Mouse (Mus musculus) left cerebral cortex, adult 2 months (tissue): ENCODE measurements around the gene Trabd. TPM values are rescaled to one million over a fixed set of nuclear protein-coding genes. Genes with fewer than 3 reads are reported as not detected.

Experiments used
- DNase-seq, 2 experiments: peaks; one replicate each; pipeline ENCODE4 v3.0.0; 2021 to 2022; ENCODE audit warnings: low spot score in 2 of 2, mixed read lengths in 1 of 2; ENCODE audit errors: extremely low spot score in 1 of 2
- H3K27ac ChIP-seq: fragments of 200-600 bp; 2 replicates; pipeline ENCODE4 v1.8.1; 2022
- H3K4me3 ChIP-seq: fragments of 200-600 bp; 2 replicates; pipeline ENCODE4 v1.8.1; 2022
- CTCF ChIP-seq: fragments of 200-600 bp; IDR thresholded peaks from 2 replicates; pipeline ENCODE4 v1.8.1; 2022; ENCODE audit warnings: antibody characterized with exemption, mild to moderate bottlenecking, moderate library complexity
- intact Hi-C: fragments of 180-260 bp; cut with DNase I; formaldehyde crosslinking; loops from one replicate; pipeline ENCODE4 v1.15.1; 2025
- total RNA-seq, 2 experiments: library from RNA; stranded (reverse); gene quantifications; 2 replicates each; pipeline ENCODE4 v1.2.3; 2021

Trabd gene
- total RNA-seq, 2 experiments from 2014 or later = 17.5 to 20.5 TPM

GRCm38 (mm10) chr15:89106976-89107375 is 32.1 kb downstream of the Trabd start:
- Histone ChIP-seq H3K27ac (peak overlapping the region; percentile 34; the same call in 1 of the 2 replicates), H3K4me3 (no peak overlapping the region)
- no peak for DNase-seq
- no peak for TF ChIP-seq CTCF
- intact Hi-C loops = loop anchor here (5.0 kb wide), 1 partner anchor 175 kb away; no protein-coding TSS in a partner anchor

GRCm38 (mm10) chr15:89110147-89110546 is 35.2 kb downstream of the Trabd start:
- Histone ChIP-seq H3K4me3 (no peak overlapping the region), H3K27ac (no peak overlapping the region)
- intact Hi-C loops = no loop called here
- no peak for DNase-seq
- TF ChIP-seq CTCF = no peak; the same call in 1 of the 2 replicates

DNA sequence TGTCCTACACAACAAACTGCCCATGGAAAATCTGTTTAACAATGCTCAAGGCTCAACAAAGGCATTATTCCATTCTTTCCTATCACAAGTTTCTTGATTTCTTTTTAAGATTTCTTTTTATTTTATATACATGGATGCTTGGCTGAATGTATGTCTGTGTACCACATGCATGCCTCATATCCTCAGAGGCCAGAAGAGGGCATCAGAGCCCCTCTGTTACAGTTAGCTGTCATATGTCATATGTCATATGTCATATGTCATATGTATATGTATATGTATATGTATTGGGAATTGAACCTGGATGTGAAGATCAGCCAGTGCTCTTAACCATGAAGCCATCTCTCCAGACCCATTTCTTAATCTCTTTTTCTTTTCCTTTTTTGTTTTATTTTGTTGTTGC is 43.1 kb downstream of the Trabd start:
- peak; percentile 29 for TF ChIP-seq CTCF
- no peak overlapping the region for H3K27ac ChIP-seq
- no peak overlapping the region for H3K4me3 ChIP-seq
- no peak for DNase-seq
- intact Hi-C loops = no loop called here

DNA sequence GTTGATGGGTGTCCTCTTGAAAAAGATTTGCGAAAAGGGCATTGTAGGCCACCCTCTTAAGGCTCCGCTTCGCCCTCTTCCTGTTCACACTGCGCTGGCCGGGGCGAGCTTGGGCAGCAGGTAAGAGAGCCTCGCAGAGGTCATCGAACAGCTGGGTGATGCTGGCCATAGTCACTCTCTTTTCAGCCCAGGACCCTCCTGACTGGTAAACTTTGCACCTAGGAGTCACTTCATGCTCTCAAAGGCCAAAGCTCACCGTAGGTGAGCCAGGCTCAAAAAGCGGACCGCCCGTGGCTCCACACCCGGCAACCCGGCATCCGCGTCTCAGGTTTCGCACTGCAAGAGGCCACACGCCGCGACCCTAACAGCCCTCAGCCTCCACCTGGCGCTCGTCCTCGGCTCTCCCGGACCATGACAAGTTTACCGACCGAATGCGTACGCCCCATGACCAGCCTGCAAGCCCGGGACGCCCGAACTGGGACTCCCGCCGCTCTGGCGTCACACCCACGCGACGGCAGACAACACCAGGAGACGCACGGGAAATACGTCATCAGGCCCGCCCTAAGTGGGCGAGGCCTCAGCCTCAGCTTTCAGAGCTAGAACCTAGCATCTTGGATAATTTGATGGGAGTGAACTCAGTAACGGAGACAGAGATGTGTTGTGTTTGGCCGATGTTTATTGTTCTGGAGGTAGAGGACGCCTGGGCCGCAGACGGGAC is 47.9 kb downstream of the Trabd start, which contains the start of gene Tubgcp6:
TSS of gene Tubgcp6 (minus strand) at position 464 of the 718 bp plus-strand sequence.
- DNase-seq = peak; percentile 96 to 97
- TF ChIP-seq CTCF = no peak
- Histone ChIP-seq H3K27ac (peak within 1 kb of the TSS; percentile 93), H3K4me3 (peak within 1 kb of the TSS; percentile 94)
- intact Hi-C loops = loop anchor here (2.0 kb wide), 1 partner anchor 74 kb away; the partner anchor contains the start of gene Dennd6b

GRCm38 (mm10) chr15:89123595-89123994 is 48.7 kb downstream of the Trabd start:
- peak; percentile 59 for TF ChIP-seq CTCF
- H3K4me3 ChIP-seq = peak overlapping the region; percentile 94
- DNase-seq = peak; percentile 63 to 64
- intact Hi-C loops = loop anchor here (2.0 kb wide), 1 partner anchor 73 kb away; the partner anchor contains the start of gene Dennd6b
- H3K27ac ChIP-seq = peak overlapping the region; percentile 93

DNA sequence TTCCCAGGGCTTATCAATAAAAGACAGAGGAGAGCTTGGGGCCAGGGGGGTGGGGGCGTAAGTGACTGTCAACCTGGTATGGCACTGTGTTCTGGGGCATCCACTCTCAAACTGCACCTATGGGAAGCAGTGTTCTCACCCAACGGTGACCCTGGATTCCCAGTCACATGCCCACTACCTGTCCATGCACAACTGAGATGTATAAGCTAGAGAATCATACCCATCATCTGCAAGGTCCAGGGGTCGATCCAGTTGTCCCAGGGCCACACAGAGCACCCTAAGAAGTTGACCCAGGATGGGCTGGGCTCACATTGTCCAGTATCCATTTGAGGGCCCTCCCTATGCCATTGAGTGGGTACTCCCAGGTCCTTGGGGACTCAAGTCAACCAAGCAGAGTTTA is 49.4 kb downstream of the Trabd start:
- intact Hi-C loops = no loop called here
- TF ChIP-seq CTCF = no peak
- Histone ChIP-seq H3K27ac (no peak overlapping the region; the same call in 1 of the 2 replicates), H3K4me3 (no peak overlapping the region)
- no peak for DNase-seq

DNA sequence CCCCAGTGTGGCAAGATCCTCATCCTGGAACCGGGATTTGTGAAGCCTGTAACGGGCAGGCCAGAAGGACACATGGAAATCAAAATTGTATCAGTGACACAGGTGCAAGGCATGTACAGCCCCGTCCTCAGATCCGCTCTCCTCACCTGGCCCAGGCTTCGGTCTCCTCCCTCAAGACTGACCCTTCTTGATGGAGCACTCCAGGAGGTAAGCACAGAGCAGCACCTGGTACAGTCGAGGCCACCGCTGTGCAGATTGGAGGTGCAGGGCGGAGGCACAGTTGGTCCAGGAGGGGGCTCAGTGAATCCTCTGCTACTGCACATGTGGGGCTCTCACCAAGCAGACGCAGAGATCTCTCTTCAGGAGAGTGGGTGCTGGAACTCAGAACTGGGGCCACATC is 50.4 kb downstream of the Trabd start:
- TF ChIP-seq CTCF = no peak
- peak in 1 of 2 experiments; percentile 7 for DNase-seq
- Histone ChIP-seq H3K4me3 (no peak overlapping the region), H3K27ac (no peak overlapping the region)
- intact Hi-C loops = no loop called here

DNA sequence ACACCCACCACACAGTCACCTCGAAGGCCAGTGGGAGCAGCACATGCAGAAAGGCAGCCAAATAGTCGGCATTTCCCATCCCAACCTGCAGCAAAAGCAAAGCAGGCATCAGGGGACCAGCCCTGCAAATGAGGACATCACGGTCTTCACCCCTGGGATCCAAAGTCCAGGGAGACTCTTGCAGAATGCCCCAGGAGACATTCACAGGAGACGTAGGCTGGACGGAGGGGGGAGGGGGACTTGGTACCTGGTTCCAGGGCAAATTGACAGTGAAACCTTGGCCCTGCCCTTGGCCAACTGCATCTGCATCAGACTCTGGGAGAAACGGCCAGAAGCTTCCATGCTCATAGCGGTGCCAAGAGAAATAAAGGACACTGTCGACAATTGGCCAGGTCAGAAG is 51.7 kb downstream of the Trabd start:
- no peak overlapping the region for H3K4me3 ChIP-seq
- intact Hi-C loops = no loop called here
- no peak for DNase-seq
- no peak overlapping the region for H3K27ac ChIP-seq
- no peak for TF ChIP-seq CTCF

GRCm38 (mm10) chr15:89127364-89127940 is 52.5 kb downstream of the Trabd start:
- Histone ChIP-seq H3K4me3 (peak overlapping the region; percentile 62), H3K27ac (peak overlapping the region; percentile 95; the same call in 1 of the 2 replicates)
- no peak for DNase-seq
- intact Hi-C loops = no loop called here
- no peak for TF ChIP-seq CTCF

DNA sequence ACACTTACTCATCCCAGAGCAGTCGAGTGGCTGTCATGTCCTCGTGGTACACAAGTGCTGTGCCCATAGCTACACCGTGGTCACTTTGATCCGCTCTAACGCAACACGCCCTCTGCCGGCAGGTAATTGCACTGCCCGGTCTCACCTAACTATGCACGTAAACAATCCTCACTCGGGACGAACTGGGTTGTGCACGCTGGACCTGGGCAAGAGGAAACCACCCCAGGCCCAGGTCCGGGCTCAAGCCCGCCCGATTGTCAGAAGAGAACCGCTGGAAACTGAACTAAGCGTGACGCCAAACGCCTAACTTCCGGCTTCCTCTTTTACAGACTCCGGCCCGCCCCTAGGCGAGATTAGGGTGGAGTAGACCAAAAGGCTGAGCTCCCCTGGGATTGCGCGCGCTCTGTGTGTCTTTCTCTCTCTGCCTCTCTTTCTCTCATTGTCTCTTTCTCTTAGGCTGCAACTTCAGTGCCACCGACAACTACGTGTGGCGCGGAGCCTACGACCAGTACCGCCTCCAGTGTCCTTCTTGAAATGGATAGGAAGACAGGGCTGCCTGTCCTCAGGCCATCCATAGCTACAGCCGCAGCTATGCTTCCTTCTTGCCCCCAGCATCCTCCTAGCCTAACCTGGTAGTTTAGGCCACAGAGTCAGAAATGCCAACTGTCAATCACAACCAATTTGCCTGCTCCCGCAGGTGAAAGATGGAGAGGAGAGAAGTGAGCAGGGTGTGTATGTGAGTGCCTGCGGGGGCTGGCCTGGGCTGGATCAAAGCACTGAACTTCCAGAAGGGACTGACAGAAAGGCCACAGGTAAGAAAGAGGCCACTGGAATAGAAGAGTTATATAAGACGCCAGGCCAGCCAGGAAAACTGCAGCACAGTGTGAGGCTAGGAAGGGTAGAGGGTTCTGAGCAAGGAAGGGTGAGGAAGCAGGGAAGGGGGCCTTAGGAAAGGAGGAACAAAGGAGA is 53.7 kb downstream of the Trabd start, which contains the start of gene Hdac10:
TSS of gene Hdac10 (minus strand) at position 319 of the 969 bp plus-strand sequence.
- intact Hi-C loops = loop anchor here (2.0 kb wide), 1 partner anchor 82 kb away; the partner anchor contains the start of gene Ppp6r2
- Histone ChIP-seq H3K4me3 (peak within 1 kb of the TSS; percentile 62), H3K27ac (peak within 1 kb of the TSS; percentile 95)
- peak; percentile 90 for TF ChIP-seq CTCF
- peak; percentile 81 to 86 for DNase-seq

- Histone ChIP-seq H3K4me3 (no peak overlapping the region), H3K27ac (no peak overlapping the region)
- intact Hi-C loops = no loop called here
- TF ChIP-seq CTCF = no peak
- no peak for DNase-seq
These were observed 55.3 kb downstream of the Trabd start for GRCm38 (mm10) chr15:89130245-89130644.
